Mouse (Mus musculus) forebrain, postnatal 0 days (tissue): ENCODE data around the gene Pllp. TPM values are rescaled to one million over a fixed set of nuclear protein-coding genes. Genes with fewer than 3 reads are reported as not detected.

ENCODE experiments used
- ATAC-seq: fragments of 200-750 bp; cut with Nextera tagmentation; 2 replicates; pipeline ENCODE4 v1.8.0; 2017; ENCODE audit warnings: mild to moderate bottlenecking, moderate library complexity
- DNase-seq: peaks from one replicate; pipeline ENCODE4 v3.0.0-alpha.2; 2015
- H3K27ac ChIP-seq: fragments of 300-500 bp; sonication (generic); 2 replicates; pipeline ENCODE4 v1.5.1; 2014; ENCODE audit warnings: low read depth, mild to moderate bottlenecking, antibody characterized with exemption, low read length, moderate library complexity, mixed read lengths
- H3K27me3 ChIP-seq: fragments of 300-500 bp; sonication (generic); 2 replicates; pipeline ENCODE4 v1.6.1; 2014; ENCODE audit warnings: mild to moderate bottlenecking, low read length, mixed read lengths; ENCODE audit not compliant: insufficient read depth
- H3K36me3 ChIP-seq: fragments of 300-500 bp; sonication (generic); 2 replicates; pipeline ENCODE4 v1.6.1; 2014; ENCODE audit warnings: mild to moderate bottlenecking, moderate library complexity; ENCODE audit not compliant: insufficient read depth
- H3K4me1 ChIP-seq: fragments of 300-500 bp; sonication (generic); 2 replicates; pipeline ENCODE4 v1.6.1; 2014; ENCODE audit warnings: antibody characterized with exemption; ENCODE audit not compliant: insufficient read depth
- H3K4me2 ChIP-seq: fragments of 300-500 bp; sonication (generic); 2 replicates; pipeline ENCODE4 v1.6.1; 2014; ENCODE audit warnings: low read depth, mild to moderate bottlenecking, moderate library complexity
- H3K4me3 ChIP-seq: fragments of 300-500 bp; sonication (generic); 2 replicates; pipeline ENCODE4 v1.5.1; 2014; ENCODE audit warnings: low read depth, low read length, mixed read lengths
- H3K9ac ChIP-seq: fragments of 300-500 bp; sonication (generic); 2 replicates; pipeline ENCODE4 v1.6.1; 2014; ENCODE audit warnings: mild to moderate bottlenecking
- H3K9me3 ChIP-seq: fragments of 300-500 bp; sonication (generic); 2 replicates; pipeline ENCODE4 v1.6.1; 2016; ENCODE audit warnings: low read length
- CTCF ChIP-seq: sonication (generic); IDR thresholded peaks from 2 replicates; pipeline ENCODE4 v1.5.1; 2016; ENCODE audit warnings: antibody characterized with exemption, control low read depth, low read depth
- WGBS: fragments of 180-500 bp; shearing (Covaris S2); extraction: QIAGEN DNeasy Blood & Tissue Kit; methylation state at CpG from one replicate; pipeline ENCODE4 v1.1.7; 2014; 5-methylcytosine and 5-hydroxymethylcytosine counted together
- polyA plus RNA-seq: library from polyadenylated mRNA; unstranded; fragments of >200 nt; fragmentation: Nextera tagmentation; extraction: Ambion mirVana; gene quantifications from 2 replicates; pipeline ENCODE4 v1.2.1, GENCODE M21; 2015
- total RNA-seq: library from RNA; depleted of rRNA; stranded (reverse); fragments of >200 nt; gene quantifications from 2 replicates; pipeline ENCODE4 v1.2.3, GENCODE M21; 2014

The Pllp gene
- total and polyA plus RNA-seq, 2 experiments from 2014 or later, result 8.6 to 11.6 TPM

GRCm38 (mm10) chr8:94695341-94695993, 611 bp downstream of the Pllp start:
- H3K9ac ChIP-seq, result peak overlapping the region; percentile 39
- ATAC-seq (peak; percentile 44), DNase-seq (no peak)
- peak overlapping the region; percentile 62 for H3K4me2 ChIP-seq
- 2% methylated on average over 31 of the region's 31 CpGs for WGBS
- H3K36me3 ChIP-seq, result no peaks in the 10 kb centered on the region
- no peak overlapping the region for H3K27ac ChIP-seq
- TF ChIP-seq CTCF, result no peak
- no peaks in the 10 kb centered on the region for H3K9me3 ChIP-seq
- peak overlapping the region; percentile 43 for H3K4me3 ChIP-seq
- H3K27me3 ChIP-seq, result peaks cover 26% of the 10 kb centered on the region
- H3K4me1 ChIP-seq, result no peaks in the 10 kb centered on the region; the same call in 1 of the 2 replicates

DNA sequence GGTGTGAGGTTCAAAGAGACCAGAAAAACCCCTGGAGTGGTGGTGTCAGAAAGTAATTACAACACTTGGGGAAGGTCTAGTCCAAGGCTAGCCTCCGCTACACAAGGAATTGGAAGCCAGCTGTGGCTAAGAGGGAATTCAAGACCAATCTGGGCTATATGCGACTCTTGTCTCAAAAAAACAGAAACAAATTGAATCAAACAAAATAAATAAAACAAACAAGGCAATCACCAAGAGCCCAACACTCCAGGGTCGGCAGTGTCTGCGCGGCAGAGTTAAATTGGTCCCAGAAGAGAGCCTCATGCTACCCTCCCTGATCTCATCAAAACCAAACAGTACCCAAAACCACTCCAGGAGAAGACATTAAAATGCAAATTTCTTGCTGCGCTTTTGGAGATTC, 1.4 kb downstream of the Pllp start:
- no peak for ATAC-seq
- Histone ChIP-seq H3K27me3 (peaks cover 26% of the 10 kb centered on the region), H3K4me1 (no peaks in the 10 kb centered on the region; the same call in 1 of the 2 replicates), H3K36me3 (no peaks in the 10 kb centered on the region), H3K4me2 (no peak overlapping the region), H3K27ac (no peak overlapping the region), H3K9me3 (no peaks in the 10 kb centered on the region), H3K9ac (no peak overlapping the region), H3K4me3 (0 out of 2 replicates have a peak overlapping the region, but pooled peaks have one; percentile 43)
- no peak for DNase-seq
- 6% methylated on average over 6 of the region's 6 CpGs for WGBS
- TF ChIP-seq CTCF, result no peak

DNA sequence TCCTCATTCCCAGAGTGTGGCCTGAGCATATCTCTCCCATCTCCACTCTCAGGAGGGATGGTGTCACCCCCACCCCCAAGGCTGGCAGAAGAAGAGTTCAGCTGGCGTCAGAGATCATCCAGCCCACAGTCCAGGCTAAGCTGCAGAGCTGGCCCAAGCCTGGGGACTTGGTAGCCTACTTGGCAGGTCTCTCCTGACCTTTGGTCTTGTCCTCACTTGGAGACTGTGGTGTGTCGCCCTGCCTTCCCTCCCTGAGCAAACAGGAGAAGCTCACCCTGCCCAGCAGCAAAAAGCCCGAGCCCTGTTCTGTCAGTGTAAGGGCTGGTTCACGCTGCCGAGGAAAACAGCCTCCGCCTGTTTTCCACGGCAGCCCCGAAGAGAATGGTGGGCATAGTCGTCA, 10.1 kb downstream of the Pllp start:
- ATAC-seq, result no peak
- H3K27ac ChIP-seq, result no peak overlapping the region
- no peaks in the 10 kb centered on the region for H3K27me3 ChIP-seq
- H3K4me3 ChIP-seq, result no peak overlapping the region
- no peaks in the 10 kb centered on the region for H3K9me3 ChIP-seq
- no peak for TF ChIP-seq CTCF
- H3K4me2 ChIP-seq, result no peak overlapping the region
- H3K9ac ChIP-seq, result no peak overlapping the region
- no peaks in the 10 kb centered on the region for H3K4me1 ChIP-seq
- no peak for DNase-seq
- 79% methylated on average over 9 of the region's 9 CpGs for WGBS
- H3K36me3 ChIP-seq, result no peaks in the 10 kb centered on the region

GRCm38 (mm10) chr8:94684287-94684686, 11.8 kb downstream of the Pllp start:
- no peak overlapping the region for H3K27ac ChIP-seq
- H3K9ac ChIP-seq, result no peak overlapping the region
- no peaks in the 10 kb centered on the region for H3K27me3 ChIP-seq
- no peak overlapping the region for H3K4me2 ChIP-seq
- no peak overlapping the region for H3K4me3 ChIP-seq
- H3K4me1 ChIP-seq, result no peaks in the 10 kb centered on the region
- 69% methylated on average over 4 of the region's 4 CpGs for WGBS
- ATAC-seq (no peak), DNase-seq (no peak)
- no peaks in the 10 kb centered on the region for H3K36me3 ChIP-seq
- no peaks in the 10 kb centered on the region for H3K9me3 ChIP-seq
- TF ChIP-seq CTCF, result no peak

- Histone ChIP-seq H3K4me1 (no peaks in the 10 kb centered on the region), H3K4me2 (no peak overlapping the region), H3K36me3 (no peaks in the 10 kb centered on the region), H3K9me3 (no peaks in the 10 kb centered on the region), H3K4me3 (no peak overlapping the region), H3K27ac (no peak overlapping the region), H3K9ac (no peak overlapping the region), H3K27me3 (no peaks in the 10 kb centered on the region)
- TF ChIP-seq CTCF, result no peak
- 82% methylated on average over 16 of the region's 16 CpGs for WGBS
- no peak for ATAC-seq
- DNase-seq, result no peak
Measured at GRCm38 (mm10) chr8:94682732-94683524, 13.2 kb downstream of the Pllp start.

GRCm38 (mm10) chr8:94680414-94680813, 15.7 kb downstream of the Pllp start:
- H3K4me3 ChIP-seq, result no peak overlapping the region
- H3K27me3 ChIP-seq, result no peaks in the 10 kb centered on the region
- H3K36me3 ChIP-seq, result peaks cover 8% of the 10 kb centered on the region; the same call in 1 of the 2 replicates
- DNase-seq (no peak), ATAC-seq (no peak)
- WGBS, result 89% methylated on average over 3 of the region's 3 CpGs
- H3K27ac ChIP-seq, result no peak overlapping the region
- H3K9ac ChIP-seq, result no peak overlapping the region
- H3K4me2 ChIP-seq, result no peak overlapping the region
- no peak for TF ChIP-seq CTCF
- no peaks in the 10 kb centered on the region for H3K4me1 ChIP-seq
- H3K9me3 ChIP-seq, result no peaks in the 10 kb centered on the region

DNA sequence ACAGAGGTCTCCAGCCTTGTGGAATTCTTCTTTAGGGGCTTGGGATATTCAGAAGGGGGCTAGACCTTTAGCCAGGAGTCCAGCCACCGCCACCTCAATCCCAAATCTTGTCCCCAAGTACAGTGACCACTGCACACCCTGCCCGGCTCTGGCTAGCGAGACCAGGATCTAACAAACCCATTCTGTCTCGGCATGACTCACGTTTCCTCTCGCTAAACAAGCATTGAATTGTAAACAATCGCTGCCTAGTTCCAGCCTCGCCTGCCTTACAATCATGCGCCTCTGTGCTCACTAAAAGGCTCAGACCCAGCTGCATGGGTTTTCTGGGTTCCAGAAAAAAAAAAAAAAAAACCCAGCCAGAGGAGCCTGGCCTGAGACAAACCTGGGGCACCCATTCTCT, 17.5 kb downstream of the Pllp start:
- Histone ChIP-seq H3K4me1 (no peaks in the 10 kb centered on the region), H3K36me3 (peaks cover 18% of the 10 kb centered on the region), H3K9me3 (no peaks in the 10 kb centered on the region), H3K27me3 (no peaks in the 10 kb centered on the region), H3K27ac (peak overlapping the region; percentile 78), H3K4me3 (no peak overlapping the region), H3K9ac (peak overlapping the region; percentile 4; the same call in 1 of the 2 replicates), H3K4me2 (no peak overlapping the region)
- TF ChIP-seq CTCF, result no peak
- ATAC-seq (peak; percentile 49), DNase-seq (peak; percentile 49)
- WGBS, result 23% methylated on average over 9 of the region's 9 CpGs
